Mouse (Mus musculus): ENCODE measurements around the gene Ugt1a6a. TPM values are rescaled to one million over a fixed set of nuclear protein-coding genes. Genes with fewer than 3 reads are reported as not detected.
"Not testable (repeated sequence)": the region's sequence is repeated elsewhere in the genome, so short reads cannot be mapped to it uniquely, and the experiment has no call there.

Gene Ugt1a6a
- polyA plus RNA-seq, 1 experiment from 2014 or later, result 1.1 TPM

DNA sequence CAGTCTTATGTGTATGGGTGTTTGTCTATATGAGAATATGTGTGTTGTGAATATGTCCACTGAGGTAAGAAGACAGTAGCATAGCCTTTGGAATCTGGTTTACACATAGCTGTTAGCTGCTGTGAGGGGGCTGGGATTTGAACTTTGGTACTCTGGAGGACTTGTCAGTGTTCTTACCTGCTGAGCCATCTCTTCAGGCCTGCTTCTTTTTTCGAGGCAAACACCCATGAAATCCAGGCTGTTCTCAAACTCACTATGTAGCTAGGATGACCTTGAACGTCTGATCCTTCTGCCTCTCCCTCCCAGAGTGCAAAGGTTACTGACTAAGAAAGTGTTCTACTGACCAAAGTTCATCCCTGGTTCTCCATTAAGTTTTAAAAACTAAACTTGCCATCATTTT lies 29.0 kb upstream of the Ugt1a6a start:
- Histone ChIP-seq H3K27me3 (no peaks in the 10 kb centered on the region), H3K36me3 (no peaks in the 10 kb centered on the region), H3K4me3 (no peak overlapping the region), H3K4me2 (replicated peaks) (no peak overlapping the region), H3K27ac (no peak overlapping the region), H3K4me1 (no peaks in the 10 kb centered on the region), H3K9me3 (no peaks in the 10 kb centered on the region), H3K9ac (no peak overlapping the region)
- no peak for ATAC-seq (ENCODE audit: insufficient number of reproducible peaks, insufficient read depth, low FRiP score, low TSS enrichment)
- WGBS, result 57% methylated on average over 2 of the region's 2 CpGs

DNA sequence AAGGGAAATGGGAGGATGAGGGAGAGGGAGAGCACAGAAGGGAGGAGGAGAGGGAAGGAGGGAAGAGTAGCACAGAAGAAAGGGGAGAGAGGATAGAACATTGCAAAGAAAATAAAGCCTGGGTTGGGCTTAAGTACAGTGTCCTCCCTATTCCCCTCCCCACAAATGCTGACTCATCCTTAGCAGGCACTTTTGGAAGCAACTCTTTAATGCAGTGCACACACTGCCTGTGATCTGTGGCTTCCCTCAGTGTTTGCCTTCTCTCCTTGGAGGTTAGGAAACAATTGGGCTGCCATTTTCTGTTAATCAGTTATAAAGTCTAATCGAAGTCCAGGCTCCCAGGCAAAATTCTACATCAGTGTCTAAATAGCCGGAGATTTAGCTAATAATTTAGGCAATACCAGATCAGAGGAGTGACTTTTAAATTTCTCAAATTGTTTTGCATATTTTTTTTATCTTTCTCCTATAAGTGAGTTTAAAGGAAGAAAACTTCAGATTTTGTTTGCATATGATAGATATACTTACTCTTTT lies 25.5 kb upstream of the Ugt1a6a start:
- not testable (repeated sequence) for H3K36me3 ChIP-seq; H3K4me1 ChIP-seq; ATAC-seq (ENCODE audit: insufficient number of reproducible peaks, insufficient read depth, low FRiP score, low TSS enrichment); H3K4me3 ChIP-seq; H3K4me2 ChIP-seq (replicated peaks); H3K27me3 ChIP-seq; H3K9me3 ChIP-seq; H3K9ac ChIP-seq; H3K27ac ChIP-seq
- WGBS, result 87% methylated on average over 2 of the region's 2 CpGs

GRCm38 (mm10) chr1:88109604-88110003 lies 25.0 kb upstream of the Ugt1a6a start:
- H3K27me3 ChIP-seq; H3K4me1 ChIP-seq; H3K36me3 ChIP-seq; H3K4me3 ChIP-seq; H3K27ac ChIP-seq; H3K9ac ChIP-seq; H3K4me2 ChIP-seq (replicated peaks); H3K9me3 ChIP-seq; ATAC-seq (ENCODE audit: insufficient number of reproducible peaks, insufficient read depth, low FRiP score, low TSS enrichment): not testable (repeated sequence)
- 68% methylated on average over 2 of the region's 2 CpGs for WGBS

DNA sequence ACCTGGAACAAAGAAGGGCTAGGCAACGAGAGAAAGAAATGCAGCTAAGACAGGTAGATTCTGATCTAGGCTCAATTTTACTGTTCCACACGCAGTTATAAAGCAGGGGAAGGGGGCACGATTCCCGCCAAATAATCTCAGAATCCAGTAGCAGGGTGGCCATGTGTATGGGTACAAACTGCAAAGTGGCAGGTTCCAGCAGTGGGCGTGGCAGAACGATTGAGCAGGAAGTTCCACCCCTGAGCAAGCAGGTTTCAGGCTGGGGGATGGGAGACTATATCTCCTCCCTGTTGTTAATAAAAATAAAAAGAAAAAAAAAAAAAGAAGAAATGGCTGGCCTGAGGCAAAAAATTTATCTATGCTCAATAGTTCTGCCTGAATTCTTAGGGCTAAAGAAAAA lies 21.8 kb upstream of the Ugt1a6a start:
- ATAC-seq (ENCODE audit: insufficient number of reproducible peaks, insufficient read depth, low FRiP score, low TSS enrichment); H3K27ac ChIP-seq; H3K36me3 ChIP-seq; H3K27me3 ChIP-seq; H3K9me3 ChIP-seq; H3K9ac ChIP-seq; H3K4me2 ChIP-seq (replicated peaks); H3K4me3 ChIP-seq; H3K4me1 ChIP-seq: not testable (repeated sequence)
- 93% methylated on average over 6 of the region's 6 CpGs for WGBS

GRCm38 (mm10) chr1:88120550-88120949 lies 14.1 kb upstream of the Ugt1a6a start:
- H3K36me3 ChIP-seq; H3K4me3 ChIP-seq; H3K4me2 ChIP-seq (replicated peaks); H3K9ac ChIP-seq; H3K4me1 ChIP-seq; H3K27ac ChIP-seq; H3K9me3 ChIP-seq; ATAC-seq (ENCODE audit: insufficient number of reproducible peaks, insufficient read depth, low FRiP score, low TSS enrichment); H3K27me3 ChIP-seq: not testable (repeated sequence)
- WGBS, result 10% methylated on average over 4 of the region's 4 CpGs

GRCm38 (mm10) chr1:88121521-88121920 lies 13.1 kb upstream of the Ugt1a6a start:
- H3K4me2 ChIP-seq (replicated peaks); ATAC-seq (ENCODE audit: insufficient number of reproducible peaks, insufficient read depth, low FRiP score, low TSS enrichment); H3K4me1 ChIP-seq; H3K27me3 ChIP-seq; H3K27ac ChIP-seq; H3K9ac ChIP-seq; H3K36me3 ChIP-seq; H3K4me3 ChIP-seq; H3K9me3 ChIP-seq: not testable (repeated sequence)
- no CpG with 5 or more reads among the region's 1 CpGs for WGBS

DNA sequence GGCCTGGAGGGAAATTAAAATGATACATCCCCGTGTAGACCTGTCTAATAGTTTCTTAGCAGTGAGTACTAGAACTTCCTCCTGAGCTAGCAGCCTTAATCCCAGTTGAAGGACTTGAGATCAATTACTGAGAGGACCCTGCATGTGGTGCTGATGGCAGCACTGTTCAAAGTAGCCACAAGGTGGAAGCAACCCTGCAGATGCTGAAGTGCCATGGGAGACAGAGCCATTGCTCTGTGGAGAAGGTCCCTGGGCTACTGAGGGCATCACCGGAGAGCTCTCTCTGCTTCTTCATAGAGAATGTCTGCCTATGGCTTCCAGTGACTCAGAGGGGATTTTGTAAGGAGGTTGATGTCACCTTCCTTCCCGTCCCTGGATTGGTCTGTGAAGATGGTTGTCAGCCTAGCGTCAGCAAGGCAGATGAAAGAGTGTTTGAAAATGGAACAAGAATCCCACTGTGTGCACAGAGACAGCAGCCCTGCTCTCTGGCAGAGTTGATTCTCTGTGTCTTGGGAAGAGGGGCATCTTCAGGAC lies 8.7 kb upstream of the Ugt1a6a start:
- not testable (repeated sequence) for H3K4me3 ChIP-seq; H3K9me3 ChIP-seq; H3K4me1 ChIP-seq; H3K27ac ChIP-seq; H3K9ac ChIP-seq; H3K36me3 ChIP-seq; H3K4me2 ChIP-seq (replicated peaks); H3K27me3 ChIP-seq; ATAC-seq (ENCODE audit: insufficient number of reproducible peaks, insufficient read depth, low FRiP score, low TSS enrichment)
- 71% methylated on average over 4 of the region's 4 CpGs for WGBS

DNA sequence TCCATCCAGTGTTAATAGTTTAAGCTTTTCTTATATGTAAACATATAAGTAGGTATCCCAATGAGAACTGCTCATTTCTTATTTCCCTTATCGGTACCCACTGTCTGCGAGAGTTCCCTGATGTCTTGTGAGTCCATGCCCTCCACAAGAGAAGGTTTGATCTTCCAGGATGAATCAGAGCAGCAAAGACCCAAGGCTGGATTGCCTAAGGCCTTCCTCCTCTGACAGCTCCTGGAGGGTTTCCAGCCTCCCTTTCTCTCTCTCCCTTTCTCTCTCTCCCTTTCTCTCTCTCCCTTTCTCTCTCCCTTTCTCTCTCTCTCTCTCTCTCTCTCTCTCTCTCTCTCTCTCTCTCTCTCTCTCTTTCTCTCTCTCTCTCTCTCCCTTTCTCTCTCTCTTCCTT lies 5.5 kb upstream of the Ugt1a6a start:
- not testable (repeated sequence) for H3K9me3 ChIP-seq; H3K4me3 ChIP-seq; H3K4me2 ChIP-seq (replicated peaks); H3K27me3 ChIP-seq; H3K27ac ChIP-seq; H3K4me1 ChIP-seq; H3K36me3 ChIP-seq; H3K9ac ChIP-seq; ATAC-seq (ENCODE audit: insufficient number of reproducible peaks, insufficient read depth, low FRiP score, low TSS enrichment)
- 83% methylated on average over 2 of the region's 2 CpGs for WGBS

DNA sequence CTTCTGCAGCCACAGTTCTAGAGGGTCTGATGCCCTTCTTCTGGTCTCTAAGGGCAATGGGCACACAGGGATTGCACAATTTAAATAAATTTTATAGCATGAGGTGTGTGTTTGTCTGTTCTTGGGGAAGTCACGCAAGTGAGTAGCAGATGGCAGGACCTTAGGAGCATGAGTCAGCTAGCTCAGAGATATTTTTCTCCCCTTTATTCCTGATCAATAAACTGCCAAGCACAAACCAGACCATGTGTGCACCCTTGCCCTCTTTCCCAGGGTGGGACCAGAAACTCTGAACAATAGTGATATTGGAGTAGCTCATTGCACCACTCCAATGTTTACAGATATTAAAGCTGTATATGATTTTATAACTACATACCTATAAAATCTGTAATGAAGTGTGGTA lies 4.4 kb upstream of the Ugt1a6a start:
- not testable (repeated sequence) for H3K27ac ChIP-seq; H3K9me3 ChIP-seq; H3K4me1 ChIP-seq; H3K9ac ChIP-seq; H3K4me3 ChIP-seq; H3K4me2 ChIP-seq (replicated peaks); H3K36me3 ChIP-seq; ATAC-seq (ENCODE audit: insufficient number of reproducible peaks, insufficient read depth, low FRiP score, low TSS enrichment); H3K27me3 ChIP-seq
- WGBS, result 83% methylated on average over 1 of the region's 1 CpGs

DNA sequence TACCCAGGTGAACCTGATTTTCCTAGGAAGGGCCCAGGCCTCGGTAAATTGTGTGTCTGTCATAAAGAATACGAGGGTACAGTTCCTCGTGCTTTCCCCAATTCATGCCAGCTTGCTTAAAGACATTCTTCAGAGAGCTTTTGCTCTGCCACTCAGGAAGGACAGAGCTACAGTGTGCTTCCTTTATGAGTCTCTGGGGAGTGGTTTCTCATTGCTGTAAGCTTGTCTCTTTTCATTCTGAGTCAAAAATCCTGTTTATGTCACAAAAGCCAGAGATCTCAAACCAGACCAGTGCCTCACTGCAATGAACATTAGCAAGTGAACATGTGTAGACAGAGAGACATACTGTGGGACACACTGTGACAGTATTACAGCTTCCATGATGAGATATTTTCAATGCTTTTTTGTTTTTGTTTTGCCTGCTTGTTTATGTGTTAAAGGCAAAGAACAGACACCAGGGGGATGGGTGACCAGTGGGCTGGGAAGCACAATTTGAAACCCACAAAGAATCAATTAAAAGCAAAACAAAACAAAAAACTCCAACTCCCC lies 627 bp upstream of the Ugt1a6a start:
- 48% methylated on average over 3 of the region's 3 CpGs for WGBS
- Histone ChIP-seq H3K27ac (peak overlapping the region; percentile 38), H3K4me1 (peaks cover 7% of the 10 kb centered on the region; the same call in 1 of the 2 replicates), H3K9ac (no peak overlapping the region), H3K36me3 (no peaks in the 10 kb centered on the region), H3K4me2 (replicated peaks) (no peak overlapping the region), H3K9me3 (no peaks in the 10 kb centered on the region), H3K4me3 (no peak overlapping the region), H3K27me3 (no peaks in the 10 kb centered on the region)
- ATAC-seq (ENCODE audit: insufficient number of reproducible peaks, insufficient read depth, low FRiP score, low TSS enrichment), result no peak

DNA sequence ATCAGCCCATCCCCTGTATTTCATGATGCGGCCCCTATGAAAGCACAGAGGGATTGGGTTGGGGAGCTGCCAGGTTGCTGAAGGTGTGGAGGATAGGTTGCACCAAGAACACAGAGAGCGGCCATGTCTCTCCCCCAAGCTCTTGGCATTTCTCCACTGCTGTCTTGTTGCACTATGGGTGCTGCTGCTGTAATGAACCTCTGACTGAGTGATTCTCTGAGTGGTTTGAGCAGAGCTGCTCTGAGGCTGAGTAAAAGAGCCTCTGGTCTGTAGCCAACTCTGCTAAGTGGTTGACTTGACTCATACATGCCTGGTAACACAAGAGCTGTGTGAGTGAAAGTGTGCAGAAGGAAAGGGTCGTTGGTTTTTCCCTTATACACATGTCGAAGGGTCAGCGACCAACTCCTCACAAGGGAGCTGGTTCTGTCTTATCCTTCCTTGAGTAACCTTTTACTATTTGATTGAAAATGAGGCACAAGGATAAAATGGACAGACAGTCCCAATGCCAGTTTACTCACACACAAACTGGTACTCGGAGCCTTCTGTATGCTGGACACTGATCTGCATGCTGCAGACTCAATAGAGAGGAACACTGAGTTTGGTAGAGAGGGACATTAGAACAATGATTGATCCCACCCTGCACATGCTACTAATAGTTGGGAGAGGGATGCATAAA lies 758 bp downstream of the Ugt1a6a start:
- not testable (repeated sequence) for H3K4me2 ChIP-seq (replicated peaks); H3K9ac ChIP-seq; H3K27me3 ChIP-seq; H3K36me3 ChIP-seq; H3K27ac ChIP-seq; H3K9me3 ChIP-seq; ATAC-seq (ENCODE audit: insufficient number of reproducible peaks, insufficient read depth, low FRiP score, low TSS enrichment); H3K4me1 ChIP-seq; H3K4me3 ChIP-seq
- 87% methylated on average over 6 of the region's 6 CpGs for WGBS

DNA sequence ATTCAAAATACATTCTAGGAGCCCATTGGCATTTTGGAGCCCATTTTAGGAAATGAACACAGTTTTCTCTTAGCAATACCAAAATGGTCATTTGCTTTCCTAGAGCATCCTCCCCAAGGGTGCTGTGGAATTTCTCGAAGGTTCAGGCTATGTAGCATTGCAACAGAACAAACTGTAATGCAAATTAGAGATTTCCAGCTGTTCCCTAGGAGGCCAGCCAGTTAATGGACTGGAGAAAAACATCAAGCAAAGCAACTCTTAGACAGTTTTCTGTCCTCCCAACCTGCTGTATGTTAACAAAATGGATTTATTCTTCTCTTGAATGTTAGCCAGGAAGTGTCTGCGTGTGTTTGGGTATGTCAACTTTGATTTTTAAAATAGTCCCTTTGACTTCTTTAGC lies 2.0 kb downstream of the Ugt1a6a start:
- 71% methylated on average over 2 of the region's 2 CpGs for WGBS
- Histone ChIP-seq H3K4me2 (replicated peaks) (no peak overlapping the region), H3K4me1 (peaks cover 7% of the 10 kb centered on the region; the same call in 1 of the 2 replicates), H3K27ac (no peak overlapping the region), H3K9ac (no peak overlapping the region), H3K4me3 (no peak overlapping the region), H3K36me3 (no peaks in the 10 kb centered on the region), H3K27me3 (no peaks in the 10 kb centered on the region), H3K9me3 (no peaks in the 10 kb centered on the region)
- no peak for ATAC-seq (ENCODE audit: insufficient number of reproducible peaks, insufficient read depth, low FRiP score, low TSS enrichment)

Data from embryonic facial prominence, embryonic 12.5 days (tissue).